Mouse (Mus musculus): ENCODE measurements around the gene Nktr.

The Nktr gene

GRCm38 (mm10) chr9:121761787-121762186, 42.8 kb downstream of the Nktr start:
- in situ Hi-C loops (cut with MboI): no loop called here

- in situ Hi-C loops (cut with MboI): no loop called here
These were observed 43.3 kb downstream of the Nktr start for GRCm38 (mm10) chr9:121762248-121762647.

GRCm38 (mm10) chr9:121762761-121763160, 43.8 kb downstream of the Nktr start:
- in situ Hi-C loops (cut with MboI): no loop called here

GRCm38 (mm10) chr9:121763716-121764115, 44.7 kb downstream of the Nktr start:
- in situ Hi-C loops (cut with MboI): no loop called here

GRCm38 (mm10) chr9:121765166-121765855, 46.3 kb downstream of the Nktr start:
- in situ Hi-C loops (cut with MboI): no loop called here

GRCm38 (mm10) chr9:121772412-121772811, 53.4 kb downstream of the Nktr start:
- in situ Hi-C loops (cut with MboI): no loop called here

- in situ Hi-C loops (cut with MboI): no loop called here
These were observed 57.0 kb downstream of the Nktr start for GRCm38 (mm10) chr9:121775951-121776350.

GRCm38 (mm10) chr9:121776511-121776910, 57.5 kb downstream of the Nktr start:
- in situ Hi-C loops (cut with MboI): no loop called here

GRCm38 (mm10) chr9:121777484-121778065, 58.6 kb downstream of the Nktr start, which contains the start of gene Klhl40:
Gene Klhl40, plus strand, starts transcription at chr9:121777607.
- in situ Hi-C loops (cut with MboI): no loop called here

GRCm38 (mm10) chr9:121778066-121778624, 59.2 kb downstream of the Nktr start:
- in situ Hi-C loops (cut with MboI): no loop called here

- in situ Hi-C loops (cut with MboI): no loop called here
These were observed 65.8 kb downstream of the Nktr start for GRCm38 (mm10) chr9:121784801-121785200.

GRCm38 (mm10) chr9:121785261-121785660, 66.3 kb downstream of the Nktr start:
- in situ Hi-C loops (cut with MboI): no loop called here

- in situ Hi-C loops (cut with MboI): no loop called here
These were observed 67.4 kb downstream of the Nktr start for GRCm38 (mm10) chr9:121786359-121786758.

GRCm38 (mm10) chr9:121791206-121791605, 72.2 kb downstream of the Nktr start:
- in situ Hi-C loops (cut with MboI): no loop called here

GRCm38 (mm10) chr9:121791757-121792521, 73.0 kb downstream of the Nktr start, which contains the start of gene Hhatl:
Gene Hhatl, minus strand, starts transcription at chr9:121792507.
- in situ Hi-C loops (cut with MboI): no loop called here

- in situ Hi-C loops (cut with MboI): no loop called here
These were observed 76.1 kb downstream of the Nktr start for GRCm38 (mm10) chr9:121794972-121795539.

GRCm38 (mm10) chr9:121797722-121798121, 78.8 kb downstream of the Nktr start:
- in situ Hi-C loops (cut with MboI): no loop called here

GRCm38 (mm10) chr9:121798887-121799520, 80.0 kb downstream of the Nktr start:
- in situ Hi-C loops (cut with MboI): no loop called here

GRCm38 (mm10) chr9:121802747-121803146, 83.8 kb downstream of the Nktr start:
- in situ Hi-C loops (cut with MboI): no loop called here
